Mouse (Mus musculus) embryonic facial prominence, embryonic 10.5 days (tissue): ENCODE results near the gene Mesp1. TPM values are rescaled to one million over a fixed set of nuclear protein-coding genes. Genes with fewer than 3 reads are reported as not detected.
A peak's percentile ranks its signal among the peaks of the same experiment; 100 is the strongest.

Experiments
- DNase-seq: peaks from one replicate; pipeline ENCODE4 v3.0.0-alpha.2; 2017; ENCODE audit warnings: low spot score
- H3K27ac ChIP-seq: fragments of 300-500 bp; sonication (generic); replicated peaks from 2 replicates; pipeline ENCODE4 v1.5.1; 2016; ENCODE audit warnings: mild to moderate bottlenecking
- H3K27me3 ChIP-seq: fragments of 300-500 bp; sonication (generic); replicated peaks from 2 replicates; pipeline ENCODE4 v1.6.1; 2016; ENCODE audit warnings: low read depth, mild to moderate bottlenecking; ENCODE audit not compliant: poor library complexity, severe bottlenecking
- H3K36me3 ChIP-seq: fragments of 300-500 bp; sonication (generic); replicated peaks from 2 replicates; pipeline ENCODE4 v1.6.1; 2016; ENCODE audit warnings: mild to moderate bottlenecking, moderate library complexity
- H3K4me1 ChIP-seq: fragments of 300-500 bp; sonication (generic); 2 replicates; pipeline ENCODE4 v1.6.1; 2016
- H3K4me3 ChIP-seq: fragments of 300-500 bp; sonication (generic); 2 replicates; pipeline ENCODE4 v1.5.1; 2016; ENCODE audit warnings: mild to moderate bottlenecking, moderate library complexity
- H3K9me3 ChIP-seq: fragments of 300-500 bp; sonication (generic); 2 replicates; pipeline ENCODE4 v1.6.1; 2016; ENCODE audit warnings: mild to moderate bottlenecking
- WGBS: fragments of 180-500 bp; shearing (Covaris S2); methylation state at CpG from one replicate; pipeline ENCODE4 v1.1.7; 2016; 5-methylcytosine and 5-hydroxymethylcytosine counted together
- polyA plus RNA-seq: library from polyadenylated mRNA; unstranded; fragments of >200 nt; fragmentation: Nextera tagmentation; extraction: Ambion mirVana; gene quantifications from 2 replicates; pipeline ENCODE4 v1.2.1, GENCODE M21; 2016

Gene Mesp1
- polyA plus RNA-seq, result 0.11 TPM in 1 of 2 replicates, not detected in the other

DNA sequence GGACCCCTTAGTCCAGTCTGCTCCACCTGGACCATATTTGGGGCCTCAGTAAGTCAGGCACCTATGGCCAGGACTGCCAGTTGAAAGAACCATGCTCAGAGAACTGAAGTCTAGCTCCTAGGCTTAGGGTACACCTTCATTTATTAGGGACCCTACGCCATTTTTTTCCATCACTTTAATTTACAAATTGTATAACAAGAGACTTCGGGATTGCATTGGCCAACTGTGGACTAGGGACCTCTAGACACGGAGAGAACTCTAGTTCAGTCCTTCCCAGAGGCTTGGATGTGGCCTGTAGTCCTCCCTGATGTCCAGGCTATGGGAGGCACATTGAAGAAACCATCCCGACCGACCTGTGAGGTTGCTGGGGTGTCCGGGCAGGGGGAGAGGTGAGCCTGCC is at the start of gene Mesp1:
TSS of gene Mesp1 (minus strand) at position 101 of the 400 bp plus-strand sequence.
- peak within 1 kb of the TSS; percentile 60 for H3K4me3 ChIP-seq
- WGBS, result 78% methylated on average over 6 of the region's 6 CpGs
- no peak for DNase-seq
- H3K9me3 ChIP-seq, result no peaks in the 10 kb centered on the region
- H3K27ac ChIP-seq, result peak within 1 kb of the TSS; percentile 69; the same call in 1 of the 2 replicates
- no peaks in the 10 kb centered on the region for H3K36me3 ChIP-seq
- H3K27me3 ChIP-seq, result peaks cover 90% of the 10 kb centered on the region
- H3K4me1 ChIP-seq, result peaks cover 49% of the 10 kb centered on the region

DNA sequence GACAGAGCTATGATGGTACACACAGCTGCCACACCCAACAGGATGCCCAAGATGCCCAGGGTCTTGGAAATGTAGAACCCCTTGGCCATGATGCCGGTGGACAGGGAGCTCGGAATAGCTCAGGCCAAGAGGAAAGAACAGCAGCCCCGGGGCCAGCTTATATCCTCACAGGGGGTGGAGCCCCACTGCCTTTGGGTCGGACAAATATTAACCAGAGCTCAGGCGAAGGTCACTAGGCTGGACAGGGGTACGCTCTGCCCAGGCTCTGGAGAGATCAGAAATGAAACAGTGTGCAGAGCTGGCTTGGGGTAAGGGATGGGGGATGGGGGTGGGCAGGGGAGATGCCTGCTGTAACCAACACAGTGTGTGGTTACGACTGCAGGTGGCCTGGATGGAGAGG is 48.6 kb upstream of the Mesp1 start:
- DNase-seq, result no peak
- 75% methylated on average over 7 of the region's 7 CpGs for WGBS
- Histone ChIP-seq H3K4me1 (peaks cover 19% of the 10 kb centered on the region), H3K9me3 (no peaks in the 10 kb centered on the region), H3K4me3 (no peak overlapping the region), H3K27me3 (peaks cover 18% of the 10 kb centered on the region), H3K27ac (no peak overlapping the region), H3K36me3 (0 out of 2 replicates have a peak, but pooled peaks cover 3% of the 10 kb centered on the region)

DNA sequence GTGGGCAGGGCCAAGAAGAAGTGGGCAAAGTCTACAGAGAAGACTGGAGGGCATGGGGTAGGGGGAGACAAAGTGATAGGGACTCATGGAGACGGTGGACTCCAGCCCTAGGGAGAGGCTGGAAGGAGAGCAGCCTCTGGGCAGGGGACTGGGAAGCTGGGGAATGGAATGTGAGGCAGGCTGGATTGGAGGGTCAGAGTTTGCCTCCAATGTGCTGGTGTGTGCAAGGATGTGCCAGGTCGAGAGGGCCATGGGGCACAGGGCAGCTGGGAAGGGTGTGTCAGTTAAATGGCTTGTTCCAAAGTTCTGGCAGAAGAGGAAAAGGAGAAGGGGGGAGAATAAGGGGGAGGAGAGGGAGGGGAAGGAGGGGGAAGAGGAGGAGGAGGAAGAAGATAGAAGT is 43.7 kb upstream of the Mesp1 start:
- WGBS, result 72% methylated on average over 2 of the region's 2 CpGs

GRCm38 (mm10) chr7:79835196-79835595 is 41.6 kb upstream of the Mesp1 start:
- no peaks in the 10 kb centered on the region for H3K27me3 ChIP-seq
- H3K4me3 ChIP-seq, result no peak overlapping the region

More for the DNA sequence above, 43.7 kb upstream of the Mesp1 start:
- Histone ChIP-seq H3K27ac (no peak overlapping the region; the same call in 1 of the 2 replicates), H3K27me3 (no peaks in the 10 kb centered on the region), H3K9me3 (no peaks in the 10 kb centered on the region), H3K4me1 (peaks cover 5% of the 10 kb centered on the region; the same call in 1 of the 2 replicates), H3K36me3 (peaks cover 3% of the 10 kb centered on the region; the same call in 1 of the 2 replicates), H3K4me3 (no peak overlapping the region)
- no peak for DNase-seq

GRCm38 (mm10) chr7:79832980-79833379 is 39.4 kb upstream of the Mesp1 start:
- Histone ChIP-seq H3K27ac (no peak overlapping the region), H3K9me3 (no peaks in the 10 kb centered on the region), H3K4me1 (no peaks in the 10 kb centered on the region), H3K36me3 (no peaks in the 10 kb centered on the region; the same call in 1 of the 2 replicates), H3K4me3 (no peak overlapping the region), H3K27me3 (no peaks in the 10 kb centered on the region)
- no peak for DNase-seq

More at GRCm38 (mm10) chr7:79835196-79835595, 41.6 kb upstream of the Mesp1 start:
- 91% methylated on average over 6 of the region's 6 CpGs for WGBS
- no peaks in the 10 kb centered on the region for H3K9me3 ChIP-seq
- no peak overlapping the region for H3K27ac ChIP-seq
- peaks cover 3% of the 10 kb centered on the region; the same call in 1 of the 2 replicates for H3K36me3 ChIP-seq
- no peak for DNase-seq
- H3K4me1 ChIP-seq, result no peaks in the 10 kb centered on the region

DNA sequence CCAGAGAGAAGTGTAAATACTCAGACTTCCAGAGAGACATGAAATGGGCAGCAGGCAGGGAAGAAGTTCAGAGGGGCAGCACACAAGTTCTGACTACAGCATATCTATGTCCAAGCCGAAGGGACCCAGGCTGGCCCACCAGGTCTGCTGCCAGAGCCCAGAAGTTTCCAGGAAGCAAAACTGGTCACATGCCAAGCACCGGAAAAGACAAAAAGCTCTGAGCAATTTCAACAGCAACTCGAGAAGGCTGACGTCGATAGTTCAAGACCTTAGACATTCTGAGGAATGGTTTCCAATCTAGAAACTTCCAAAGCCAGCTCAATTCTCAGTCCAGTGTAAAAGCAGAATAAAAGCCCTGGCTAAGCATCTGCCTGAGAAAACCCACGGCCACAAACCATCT is 38.0 kb upstream of the Mesp1 start:
- H3K4me3 ChIP-seq, result no peak overlapping the region
- H3K27ac ChIP-seq, result no peak overlapping the region
- no peaks in the 10 kb centered on the region; the same call in 1 of the 2 replicates for H3K36me3 ChIP-seq
- WGBS, result 85% methylated on average over 6 of the region's 6 CpGs
- no peaks in the 10 kb centered on the region for H3K4me1 ChIP-seq
- H3K9me3 ChIP-seq, result no peaks in the 10 kb centered on the region
- DNase-seq, result no peak
- H3K27me3 ChIP-seq, result no peaks in the 10 kb centered on the region

DNA sequence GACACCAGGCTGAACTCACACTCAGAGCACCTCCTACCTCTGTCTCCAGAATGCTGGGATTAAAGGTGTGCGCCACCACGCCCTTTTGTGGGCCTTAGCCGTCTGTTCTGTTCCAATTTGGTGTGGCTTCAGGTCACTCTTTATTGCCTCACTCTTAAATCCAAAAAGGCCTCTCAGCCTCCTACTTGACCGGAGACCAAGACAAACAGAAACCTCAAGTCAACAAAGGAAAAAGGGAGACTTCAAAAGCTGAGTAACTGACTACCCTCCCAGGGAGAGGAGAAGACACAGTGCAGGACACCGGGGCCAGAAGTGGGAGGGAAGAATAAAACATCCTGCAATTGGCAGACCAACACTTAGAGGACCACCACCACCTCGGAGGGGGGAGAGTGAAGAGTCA is 37.6 kb upstream of the Mesp1 start:
- no peaks in the 10 kb centered on the region for H3K27me3 ChIP-seq
- H3K27ac ChIP-seq, result no peak overlapping the region
- H3K4me3 ChIP-seq, result no peak overlapping the region
- WGBS, result 82% methylated on average over 6 of the region's 6 CpGs
- no peaks in the 10 kb centered on the region for H3K9me3 ChIP-seq
- H3K36me3 ChIP-seq, result no peaks in the 10 kb centered on the region; the same call in 1 of the 2 replicates
- no peaks in the 10 kb centered on the region for H3K4me1 ChIP-seq
- DNase-seq, result no peak

- 78% methylated on average over 3 of the region's 3 CpGs for WGBS
- DNase-seq, result no peak
Measured at GRCm38 (mm10) chr7:79828341-79828740, 34.8 kb upstream of the Mesp1 start.

GRCm38 (mm10) chr7:79822092-79822695 is 28.6 kb upstream of the Mesp1 start:
- no peak for DNase-seq
- peaks cover 14% of the 10 kb centered on the region; the same call in 1 of the 2 replicates for H3K36me3 ChIP-seq
- no peak overlapping the region for H3K4me3 ChIP-seq
- 82% methylated on average over 12 of the region's 12 CpGs for whole genome bisulfite sequencing
- H3K9me3 ChIP-seq, result no peaks in the 10 kb centered on the region
- H3K27me3 ChIP-seq, result peaks cover 32% of the 10 kb centered on the region
- H3K27ac ChIP-seq, result no peak overlapping the region
- H3K4me1 ChIP-seq, result peaks cover 27% of the 10 kb centered on the region

More at GRCm38 (mm10) chr7:79828341-79828740, 34.8 kb upstream of the Mesp1 start:
- Histone ChIP-seq H3K4me1 (no peaks in the 10 kb centered on the region), H3K4me3 (no peak overlapping the region), H3K27ac (no peak overlapping the region), H3K36me3 (peaks cover 14% of the 10 kb centered on the region; the same call in 1 of the 2 replicates), H3K9me3 (no peaks in the 10 kb centered on the region), H3K27me3 (no peaks in the 10 kb centered on the region)

DNA sequence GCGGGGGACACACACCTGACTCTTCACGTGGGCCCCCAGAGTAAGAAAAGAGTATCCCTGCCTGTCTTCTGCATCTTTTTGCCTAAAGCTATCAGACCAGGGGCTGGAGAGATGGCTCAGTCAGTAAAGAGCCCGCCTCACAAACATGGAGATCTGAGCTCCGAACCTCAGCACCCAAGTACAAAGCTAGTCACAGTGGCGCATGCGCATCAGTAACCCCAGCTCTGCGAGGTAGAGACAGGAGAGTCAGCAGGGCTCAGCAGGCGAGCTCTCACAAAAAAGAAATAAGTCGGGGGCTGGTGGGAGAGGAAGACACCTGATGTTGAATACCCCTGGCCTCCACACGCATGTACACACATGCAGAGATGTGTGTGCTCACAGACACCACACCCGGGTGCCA is 26.4 kb upstream of the Mesp1 start:
- WGBS, result 43% methylated on average over 11 of the region's 11 CpGs
- Histone ChIP-seq H3K4me3 (no peak overlapping the region), H3K4me1 (peaks cover 27% of the 10 kb centered on the region), H3K9me3 (no peaks in the 10 kb centered on the region), H3K36me3 (peaks cover 4% of the 10 kb centered on the region; the same call in 1 of the 2 replicates), H3K27ac (peak overlapping the region; percentile 35), H3K27me3 (peaks cover 39% of the 10 kb centered on the region)
- DNase-seq, result no peak

- H3K36me3 ChIP-seq, result no peaks in the 10 kb centered on the region
- no peak for DNase-seq
- no peak overlapping the region; the same call in 1 of the 2 replicates for H3K27ac ChIP-seq
- peaks cover 39% of the 10 kb centered on the region for H3K27me3 ChIP-seq
- H3K9me3 ChIP-seq, result no peaks in the 10 kb centered on the region
- 36% methylated on average over 4 of the region's 4 CpGs for WGBS
- H3K4me1 ChIP-seq, result peaks cover 27% of the 10 kb centered on the region
- H3K4me3 ChIP-seq, result no peak overlapping the region
Measured at GRCm38 (mm10) chr7:79819515-79819914, 25.9 kb upstream of the Mesp1 start.

- Histone ChIP-seq H3K27ac (no peak overlapping the region), H3K4me3 (no peak overlapping the region), H3K9me3 (no peaks in the 10 kb centered on the region), H3K36me3 (no peaks in the 10 kb centered on the region), H3K4me1 (peaks cover 27% of the 10 kb centered on the region), H3K27me3 (peaks cover 39% of the 10 kb centered on the region)
- 8% methylated on average over 6 of the region's 6 CpGs for WGBS
- DNase-seq, result no peak
Measured at GRCm38 (mm10) chr7:79818321-79818720, 24.7 kb upstream of the Mesp1 start.

- Histone ChIP-seq H3K27ac (no peak overlapping the region), H3K9me3 (no peaks in the 10 kb centered on the region), H3K27me3 (peaks cover 56% of the 10 kb centered on the region), H3K4me1 (peaks cover 13% of the 10 kb centered on the region), H3K36me3 (no peaks in the 10 kb centered on the region), H3K4me3 (no peak overlapping the region)
- DNase-seq, result no peak
- WGBS, result 88% methylated on average over 1 of the region's 1 CpGs
Measured at GRCm38 (mm10) chr7:79813409-79813808, 19.8 kb upstream of the Mesp1 start.
